Mouse (Mus musculus): ENCODE measurements around the gene Gm6351.
"Not testable (repeated sequence)": the region's sequence is repeated elsewhere in the genome, so short reads cannot be mapped to it uniquely, and the experiment has no call there.

Gene Gm6351

GRCm38 (mm10) chr5:94076085-94076484 is at the start of gene Gm6351:
Gm6351 (plus strand) TSS chr5:94076385.
- not testable (repeated sequence) for DNase-seq (ENCODE audit: low spot score)

GRCm38 (mm10) chr5:94070445-94070844 is 5.7 kb upstream of the Gm6351 start, which contains the start of gene BC061212:
BC061212 (minus strand) TSS chr5:94070545.
- not testable (repeated sequence) for DNase-seq (ENCODE audit: low spot score)
